Mouse (Mus musculus): ENCODE data around the gene Rxfp4.

DNA sequence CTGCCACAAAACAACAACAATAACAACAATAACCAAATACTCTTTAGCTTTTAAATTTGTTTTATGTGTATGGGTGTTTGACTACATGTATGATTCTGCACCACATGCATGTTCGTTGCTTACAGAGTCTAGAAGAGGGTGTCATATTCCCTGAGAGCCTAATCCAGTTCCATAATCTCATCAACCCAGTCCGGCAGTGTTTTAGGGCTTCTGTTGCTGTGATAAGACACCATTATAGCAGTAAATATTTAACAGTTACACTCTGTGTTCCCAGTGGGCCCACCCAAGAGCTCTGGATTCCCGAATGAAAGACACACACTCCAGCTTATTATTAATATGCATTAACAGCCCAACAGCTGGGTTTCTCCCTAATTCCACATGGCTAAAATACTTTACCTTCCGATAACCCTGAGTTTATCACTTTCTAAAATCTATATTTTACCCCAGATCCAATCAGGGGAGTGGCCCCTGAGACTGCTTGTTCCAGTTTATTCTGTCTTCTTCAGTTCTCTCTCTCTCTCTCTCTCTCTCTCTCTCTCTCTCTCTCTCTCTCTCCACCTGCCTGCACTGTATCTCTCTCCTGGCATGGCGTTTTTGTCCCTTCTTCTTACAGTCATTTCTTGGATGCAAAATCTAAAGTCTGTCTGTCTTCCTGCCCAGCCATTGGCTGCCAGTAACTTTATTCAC is 5.6 kb upstream of the Rxfp4 start:
- TF ChIP-seq TAL1 (IDR thresholded peaks at IDR 0.05; ENCODE audit: low read length), result no peak
- TF ChIP-seq GATA1 (IDR thresholded peaks at IDR 0.05; ENCODE audit: low read length), result no peak

Data from erythroblast, embryonic 14.5 days (primary cell).